In the genomic region with DNA sequence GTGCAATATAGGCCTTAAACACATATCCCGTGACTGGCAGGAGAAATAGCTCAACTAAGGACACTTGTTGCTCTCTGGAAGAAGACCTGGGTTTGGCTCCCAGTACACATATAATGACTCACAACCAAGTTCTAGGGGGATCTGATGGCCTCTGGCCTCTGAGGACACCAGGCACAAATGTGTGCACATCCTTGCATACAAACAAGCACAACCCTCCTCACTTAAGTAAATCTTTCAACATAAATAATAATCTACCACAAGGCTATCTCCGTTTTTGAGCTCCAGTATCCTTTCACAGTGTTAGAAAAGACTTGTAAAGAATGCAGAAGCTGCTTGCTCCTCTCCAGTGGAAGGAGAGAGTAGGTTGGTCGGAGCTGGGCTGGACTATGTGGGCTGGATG, we compare ENCODE assay signal across 30 mouse cellular contexts. TPM values are rescaled to one million over a fixed set of nuclear protein-coding genes. Genes with fewer than 3 reads are reported as not detected.
DNase-seq lines count a peak whose midpoint lies in the region; ATAC-seq lines count a peak whose summit lies in the region.
"Had no signal": no experiment of that assay in that cellular context is flagged by ENCODE, and none has a peak within 500 bp of the region (broad histone marks: within the 10 kb centered on the region; RNA-seq: fewer than 3 reads in every experiment).

No protein-coding gene starts in this region.

- H3K36me3 ChIP-seq in hindbrain, embryonic 10.5 days: no peaks in the 10 kb centered on the region
- no peaks in the 10 kb centered on the region for H3K36me3 ChIP-seq in hindbrain, embryonic 13.5 days
- H3K36me3 ChIP-seq in midbrain, embryonic 11.5 days (ENCODE audit: control insufficient read depth, insufficient read depth, low read length): no peaks in the 10 kb centered on the region
- no peaks in the 10 kb centered on the region for H3K36me3 ChIP-seq in midbrain, embryonic 10.5 days
- H3K36me3 ChIP-seq in embryonic facial prominence, embryonic 10.5 days (replicated peaks): no peaks in the 10 kb centered on the region
- H3K36me3 ChIP-seq: embryonic facial prominence, embryonic 12.5 days; embryonic facial prominence, embryonic 15.5 days; G1E; heart, embryonic 10.5 days; heart, embryonic 13.5 days had no signal

- peak; percentile 15 for DNase-seq in hindbrain, embryonic 10.5 days (ENCODE audit: low spot score)
- peak; percentile 94 for DNase-seq in midbrain, embryonic 11.5 days (ENCODE audit: low spot score, missing footprints)
- DNase-seq in midbrain, embryonic 10.5 days (ENCODE audit: low spot score): no peak
- DNase-seq in embryonic facial prominence, embryonic 10.5 days (ENCODE audit: low spot score): peak; percentile 30
- DNase-seq in urinary bladder, postnatal 14 days (ENCODE audit: low spot score): no peak
- no peak for DNase-seq in urinary bladder, adult 18-20 months (ENCODE audit: low spot score in 2 of 2)
- DNase-seq: adrenal gland, adult 2 months; adrenal gland, postnatal 14 days; B cell, adult 2 months; cerebellum, adult 11 months; cerebellum, adult 2 months; cerebellum, adult 9-11 months; cerebellum, postnatal 25 days; forebrain, postnatal 0 days; gastrocnemius, postnatal 25 days; heart, adult 2 months; heart, postnatal 14 days; heart, postnatal 4 days had no signal

- no peaks in the 10 kb centered on the region for H3K9me3 ChIP-seq in hindbrain, embryonic 10.5 days
- H3K9me3 ChIP-seq in hindbrain, embryonic 13.5 days: no peaks in the 10 kb centered on the region
- no peaks in the 10 kb centered on the region for H3K9me3 ChIP-seq in midbrain, embryonic 11.5 days (ENCODE audit: control insufficient read depth, low read length)
- H3K9me3 ChIP-seq in midbrain, embryonic 10.5 days (replicated peaks): no peaks in the 10 kb centered on the region
- H3K9me3 ChIP-seq in embryonic facial prominence, embryonic 10.5 days: no peaks in the 10 kb centered on the region
- H3K9me3 ChIP-seq: embryonic facial prominence, embryonic 12.5 days; embryonic facial prominence, embryonic 15.5 days; G1E; heart, embryonic 10.5 days; heart, embryonic 13.5 days had no signal

- 8% methylated on average over 3 of the region's 3 CpGs for WGBS in hindbrain, embryonic 10.5 days
- 14% methylated on average over 3 of the region's 3 CpGs for WGBS in hindbrain, embryonic 13.5 days
- WGBS in midbrain, embryonic 11.5 days: 5% methylated on average over 3 of the region's 3 CpGs
- WGBS in midbrain, embryonic 10.5 days: 5% methylated on average over 3 of the region's 3 CpGs
- WGBS in embryonic facial prominence, embryonic 10.5 days: 7% methylated on average over 3 of the region's 3 CpGs

- no peak for ATAC-seq in hindbrain, embryonic 13.5 days (ENCODE audit: low FRiP score)
- no peak for ATAC-seq in midbrain, embryonic 11.5 days (ENCODE audit: low FRiP score)
- ATAC-seq: forebrain, embryonic 14.5 days; forebrain, postnatal 0 days; hindbrain, embryonic 16.5 days; inflammation-experienced regulatory T-cells, adult 6 months; intestine, embryonic 16.5 days had no signal

- H3K27me3 ChIP-seq in hindbrain, embryonic 10.5 days (ENCODE audit: insufficient read depth, poor library complexity, severe bottlenecking): peaks cover 100% of the 10 kb centered on the region
- peaks cover 97% of the 10 kb centered on the region for H3K27me3 ChIP-seq in hindbrain, embryonic 13.5 days
- H3K27me3 ChIP-seq in midbrain, embryonic 11.5 days (ENCODE audit: control insufficient read depth, insufficient read depth, low read length): peaks cover 97% of the 10 kb centered on the region
- peaks cover 100% of the 10 kb centered on the region for H3K27me3 ChIP-seq in midbrain, embryonic 10.5 days (ENCODE audit: low read depth, poor library complexity, severe bottlenecking)
- H3K27me3 ChIP-seq in embryonic facial prominence, embryonic 10.5 days (replicated peaks; ENCODE audit: low read depth, poor library complexity, severe bottlenecking): peaks cover 100% of the 10 kb centered on the region
- H3K27me3 ChIP-seq: CH12.LX had no signal

- no peak overlapping the region for H3K4me3 ChIP-seq in hindbrain, embryonic 10.5 days
- no peak overlapping the region for H3K4me3 ChIP-seq in hindbrain, embryonic 13.5 days
- no peak overlapping the region for H3K4me3 ChIP-seq in midbrain, embryonic 11.5 days (ENCODE audit: low read depth, low read length)
- no peak overlapping the region for H3K4me3 ChIP-seq in midbrain, embryonic 10.5 days
- no peak overlapping the region for H3K4me3 ChIP-seq in embryonic facial prominence, embryonic 10.5 days
- H3K4me3 ChIP-seq: embryonic facial prominence, embryonic 12.5 days; embryonic facial prominence, embryonic 15.5 days; heart, adult 2 months; heart, embryonic 10.5 days; heart, embryonic 13.5 days had no signal

- H3K4me2 ChIP-seq in hindbrain, embryonic 13.5 days: no peak overlapping the region
- H3K4me2 ChIP-seq in midbrain, embryonic 11.5 days: no peak overlapping the region
- H3K4me2 ChIP-seq: embryonic facial prominence, embryonic 12.5 days; embryonic facial prominence, embryonic 15.5 days; heart, embryonic 13.5 days had no signal

- no peak overlapping the region for H3K27ac ChIP-seq in hindbrain, embryonic 10.5 days
- no peak overlapping the region for H3K27ac ChIP-seq in hindbrain, embryonic 13.5 days
- H3K27ac ChIP-seq in midbrain, embryonic 11.5 days (ENCODE audit: low read depth, low read length): no peak overlapping the region
- no peak overlapping the region for H3K27ac ChIP-seq in midbrain, embryonic 10.5 days (replicated peaks)
- H3K27ac ChIP-seq in embryonic facial prominence, embryonic 10.5 days (replicated peaks): no peak overlapping the region
- H3K27ac ChIP-seq: embryonic facial prominence, embryonic 12.5 days; embryonic facial prominence, embryonic 15.5 days; heart, adult 2 months; heart, embryonic 10.5 days; heart, embryonic 13.5 days had no signal

- peaks cover 68% of the 10 kb centered on the region for H3K4me1 ChIP-seq in hindbrain, embryonic 10.5 days (replicated peaks)
- H3K4me1 ChIP-seq in hindbrain, embryonic 13.5 days (replicated peaks): peaks cover 58% of the 10 kb centered on the region
- H3K4me1 ChIP-seq in midbrain, embryonic 11.5 days (ENCODE audit: control insufficient read depth, insufficient read depth, low read length): peaks cover 18% of the 10 kb centered on the region
- peaks cover 57% of the 10 kb centered on the region for H3K4me1 ChIP-seq in midbrain, embryonic 10.5 days
- H3K4me1 ChIP-seq in embryonic facial prominence, embryonic 10.5 days: peaks cover 49% of the 10 kb centered on the region

- no peak overlapping the region for H3K9ac ChIP-seq in hindbrain, embryonic 13.5 days
- no peak overlapping the region for H3K9ac ChIP-seq in midbrain, embryonic 11.5 days (ENCODE audit: low read length)
- H3K9ac ChIP-seq: embryonic facial prominence, embryonic 12.5 days; embryonic facial prominence, embryonic 15.5 days; forebrain, postnatal 0 days; heart, embryonic 13.5 days had no signal

RNA-seq across cellular contexts. Expression of gene Gsx2, which starts 1.7 kb away (rescaled TPM):
- 0.67 and 5.9 TPM in 2 replicates for polyA plus RNA-seq in hindbrain, embryonic 10.5 days (2016; fragmentation: Nextera tagmentation; extraction: Ambion mirVana)
- 1.1 and 1.2 TPM in 2 replicates for polyA plus RNA-seq in hindbrain, embryonic 13.5 days (2015; fragmentation: Nextera tagmentation; extraction: Ambion mirVana)
- 1.1 and 1.8 TPM in 2 replicates for polyA plus RNA-seq in midbrain, embryonic 11.5 days (2014; fragmentation: Nextera tagmentation; extraction: Ambion mirVana)
- polyA plus RNA-seq in midbrain, embryonic 10.5 days (2016; fragmentation: Nextera tagmentation; extraction: Ambion mirVana): 2.5 and 3.4 TPM in 2 replicates
- 0.84 and 1.3 TPM in 2 replicates for polyA plus RNA-seq in embryonic facial prominence, embryonic 10.5 days (2016; fragmentation: Nextera tagmentation; extraction: Ambion mirVana)
- polyA plus RNA-seq: adrenal gland, adult 2 months; cerebellum, adult 2 months; embryonic facial prominence, embryonic 15.5 days; G1E; heart, adult 2 months; heart, embryonic 10.5 days; heart, embryonic 13.5 days; heart, embryonic 16.5 days; inflammation-experienced regulatory T-cells, adult 6 months; intestine, embryonic 16.5 days had no signal

RNA-seq across cellular contexts. Expression of gene Chic2, which starts 29.1 kb away (rescaled TPM):
- polyA plus RNA-seq in hindbrain, embryonic 10.5 days (2016; fragmentation: Nextera tagmentation; extraction: Ambion mirVana): 33.3 and 38.7 TPM in 2 replicates
- polyA plus RNA-seq in hindbrain, embryonic 13.5 days (2015; fragmentation: Nextera tagmentation; extraction: Ambion mirVana): 34.7 and 39.0 TPM in 2 replicates
- polyA plus RNA-seq in midbrain, embryonic 11.5 days (2014; fragmentation: Nextera tagmentation; extraction: Ambion mirVana): 36.3 and 37.2 TPM in 2 replicates
- polyA plus RNA-seq in midbrain, embryonic 10.5 days (2016; fragmentation: Nextera tagmentation; extraction: Ambion mirVana): 26.8 and 28.5 TPM in 2 replicates
- 36.2 and 40.3 TPM in 2 replicates for polyA plus RNA-seq in embryonic facial prominence, embryonic 10.5 days (2016; fragmentation: Nextera tagmentation; extraction: Ambion mirVana)

Comparison
In these comparisons a context has a peak if more than half of its experiments do, and no peak if none do; other contexts are left out.
1. DNase-seq: peak in hindbrain, embryonic 10.5 days (single experiment), midbrain, embryonic 11.5 days (single experiment) and embryonic facial prominence, embryonic 10.5 days (single experiment); none in midbrain, embryonic 10.5 days (single experiment), urinary bladder, postnatal 14 days (single experiment) and urinary bladder, adult 18-20 months (0 of 2).